Mouse (Mus musculus): ENCODE measurements around the gene Snrpd2.

GRCm38 (mm10) chr7:19129396-19129795, 20.1 kb upstream of the Snrpd2 start:
- no peak for TF ChIP-seq CTCF (IDR thresholded peaks at IDR 0.05; ENCODE audit: extremely low read depth, insufficient read depth, insufficient read length, insufficient replicate concordance)
- no peak for TF ChIP-seq POLR2A (IDR thresholded peaks at IDR 0.05; ENCODE audit: low read depth, low read length)

Data from spleen, adult 2 months (tissue).